Comparison of ENCODE assay signal across 23 mouse cellular contexts in genomic region chr11:120610477-120611046, GRCm38 (mm10).
"Had no signal": no experiment of that assay in that cellular context is flagged by ENCODE, and none has a peak within 500 bp of the region (broad histone marks: within the 10 kb centered on the region; RNA-seq: fewer than 3 reads in every experiment).

No protein-coding gene starts in this region.

- ATAC-seq: hindbrain, postnatal 0 days; liver, embryonic 12.5 days had no signal

- H3K27ac ChIP-seq: heart, embryonic 13.5 days; heart, embryonic 15.5 days; hindbrain, embryonic 12.5 days; hindbrain, embryonic 15.5 days; hindbrain, postnatal 0 days; kidney, embryonic 15.5 days; kidney, postnatal 0 days; limb, embryonic 13.5 days; limb, embryonic 15.5 days; liver, embryonic 14.5 days had no signal

- H3K27me3 ChIP-seq: heart, embryonic 15.5 days; hindbrain, embryonic 15.5 days; kidney, embryonic 15.5 days had no signal

- H3K4me2 ChIP-seq: heart, embryonic 13.5 days; heart, embryonic 15.5 days; hindbrain, embryonic 12.5 days; hindbrain, embryonic 15.5 days; kidney, embryonic 15.5 days; limb, embryonic 13.5 days; limb, embryonic 15.5 days had no signal

- H3K4me3 ChIP-seq: heart, embryonic 13.5 days; heart, embryonic 15.5 days; hindbrain, embryonic 12.5 days; hindbrain, embryonic 15.5 days; kidney, embryonic 15.5 days; limb, embryonic 13.5 days; limb, embryonic 15.5 days; liver, embryonic 12.5 days had no signal

- DNase-seq: gastrocnemius, postnatal 14 days; gastrocnemius, postnatal 36 days; heart, postnatal 14 days; heart, postnatal 36 days; kidney, adult 2 months; kidney, adult 9 months; kidney, postnatal 14 days; kidney, postnatal 36 days; layer of hippocampus, adult 9-11 months; layer of hippocampus, postnatal 36 days; left cerebral cortex, postnatal 4 days had no signal

- H3K9ac ChIP-seq: heart, embryonic 15.5 days; hindbrain, embryonic 12.5 days; hindbrain, embryonic 15.5 days; kidney, embryonic 15.5 days; limb, embryonic 15.5 days; liver, embryonic 12.5 days; liver, embryonic 14.5 days had no signal

- H3K9me3 ChIP-seq: heart, embryonic 10.5 days; heart, embryonic 13.5 days; heart, embryonic 15.5 days; hindbrain, embryonic 12.5 days; hindbrain, embryonic 15.5 days; kidney, embryonic 15.5 days; limb, embryonic 13.5 days; limb, embryonic 15.5 days; liver, embryonic 12.5 days had no signal
